Mouse (Mus musculus) embryonic fibroblast, embryonic 13.5 days (primary cell): ENCODE measurements at regions not wholly inside any gene's neighbourhood (a gene's known extent, or its start where the extent isn't known, plus 50 kb on each side); places are given as distances from the start of the nearest gene placed in this dataset.

Source experiments
- CTCF ChIP-seq: IDR thresholded peaks from 2 replicates; pipeline ENCODE4 v1.5.1; 2011; ENCODE audit warnings: mild to moderate bottlenecking, control low read depth, low read length, moderate library complexity, borderline replicate concordance; ENCODE audit not compliant: insufficient read depth
- POLR2A ChIP-seq: IDR thresholded peaks from 2 replicates; pipeline ENCODE4 v1.6.1; 2011; ENCODE audit warnings: low read depth, mild to moderate bottlenecking, control low read depth, low read length, moderate library complexity

- TF ChIP-seq CTCF = no peak
- TF ChIP-seq POLR2A = no peak
Observed at GRCm38 (mm10) chr4:105427581-105427980, 270.4 kb downstream of the Plpp3 start.
